Mouse (Mus musculus): ENCODE results near the gene Zfp442.
"Not testable (repeated sequence)": the region's sequence is repeated elsewhere in the genome, so short reads cannot be mapped to it uniquely, and the experiment has no call there.

The Zfp442 gene

GRCm38 (mm10) chr2:150451180-150451919, at the start of gene Zfp442:
Gene Zfp442, minus strand, starts transcription at chr2:150451486.
- DNase-seq (ENCODE audit: low read depth, low spot score) = peak; percentile 47

- not testable (repeated sequence) for DNase-seq (ENCODE audit: low read depth, low spot score)
These were observed 49.1 kb upstream of the Zfp442 start for GRCm38 (mm10) chr2:150500124-150500973.

GRCm38 (mm10) chr2:150493031-150493430, 41.7 kb upstream of the Zfp442 start:
- no peak for DNase-seq (ENCODE audit: low read depth, low spot score)

- not testable (repeated sequence) for DNase-seq (ENCODE audit: low read depth, low spot score)
These were observed 33.9 kb upstream of the Zfp442 start, which contains the start of gene Zfp345 for GRCm38 (mm10) chr2:150484939-150485778. Gene Zfp345, minus strand, starts transcription at chr2:150485091.

GRCm38 (mm10) chr2:150439084-150439483, 12.2 kb downstream of the Zfp442 start:
- DNase-seq (ENCODE audit: low read depth, low spot score) = not testable (repeated sequence)

GRCm38 (mm10) chr2:150412146-150412545, 39.1 kb downstream of the Zfp442 start:
- not testable (repeated sequence) for DNase-seq (ENCODE audit: low read depth, low spot score)

- no peak for DNase-seq (ENCODE audit: low read depth, low spot score)
These were observed 61.1 kb downstream of the Zfp442 start for GRCm38 (mm10) chr2:150390198-150390597.

GRCm38 (mm10) chr2:150385553-150386106, 65.7 kb downstream of the Zfp442 start:
- not testable (repeated sequence) for DNase-seq (ENCODE audit: low read depth, low spot score)

GRCm38 (mm10) chr2:150362878-150363229, 88.4 kb downstream of the Zfp442 start:
- DNase-seq (ENCODE audit: low read depth, low spot score) = no peak

- peak; percentile 87 for DNase-seq (ENCODE audit: low read depth, low spot score)
These were observed 89.0 kb downstream of the Zfp442 start, which contains the start of gene 3300002I08Rik for GRCm38 (mm10) chr2:150362113-150362877. Gene 3300002I08Rik, minus strand, starts transcription at chr2:150362765.

Data from telencephalon, adult 2 months (tissue).